ENCODE assay signal across 7 mouse cellular contexts in genomic region chr11:70321664-70322063, GRCm38 (mm10). TPM values are rescaled to one million over a fixed set of nuclear protein-coding genes. Genes with fewer than 3 reads are reported as not detected.
DNase-seq lines count a peak whose midpoint lies in the region; ATAC-seq and TF ChIP-seq lines count a peak whose summit lies in the region.

No protein-coding gene starts in this region.

- H3K4me1 ChIP-seq in heart, embryonic 16.5 days (ENCODE audit: control insufficient read depth, insufficient read depth, low read length), result no peaks in the 10 kb centered on the region
- no peaks in the 10 kb centered on the region for H3K4me1 ChIP-seq in spleen, adult 2 months (ENCODE audit: control insufficient read depth, insufficient read depth, insufficient read length)

- DNase-seq in 416B (ENCODE audit: low read depth), result peak; percentile 62
- peak; percentile 38 to 47 for DNase-seq in CD8-positive naive resting alpha-beta T cell, adult 2 months (ENCODE audit: low read depth in 2 of 2, low spot score in 2 of 2)
- DNase-seq in c-Kit-positive CD71-positive TER-119-positive erythroid progenitor cells, embryonic 14.5 days (ENCODE audit: low spot score), result peak; percentile 28
- DNase-seq in kidney, postnatal 25 days, result peak; percentile 48 to 57
- DNase-seq in spleen, adult 2 months (ENCODE audit: low read depth in 1 of 2, low spot score in 2 of 2), result peak in 1 of 2 experiments; percentile 24

- no peak overlapping the region for H3K9ac ChIP-seq in heart, embryonic 16.5 days (ENCODE audit: low read length)

- H3K27me3 ChIP-seq in heart, embryonic 16.5 days (ENCODE audit: control insufficient read depth, insufficient read depth, low read length), result peaks cover 43% of the 10 kb centered on the region
- H3K27me3 ChIP-seq in spleen, adult 2 months (ENCODE audit: control insufficient read depth, insufficient read depth, low read length), result peaks cover 3% of the 10 kb centered on the region; the same call in 1 of the 2 replicates

- H3K9me3 ChIP-seq in heart, embryonic 16.5 days (replicated peaks; ENCODE audit: control insufficient read depth, low read length), result no peaks in the 10 kb centered on the region

- peak overlapping the region; percentile 10; the same call in 1 of the 2 replicates for H3K4me2 ChIP-seq in heart, embryonic 16.5 days (ENCODE audit: low read depth, low read length)

- TF ChIP-seq POLR2A in spleen, adult 2 months (IDR thresholded peaks at IDR 0.05; ENCODE audit: low read depth, low read length), result no peak

- H3K4me3 ChIP-seq in heart, embryonic 16.5 days (ENCODE audit: low read length), result no peak overlapping the region
- H3K4me3 ChIP-seq in spleen, adult 2 months (ENCODE audit: extremely low read depth, insufficient read depth, insufficient read length), result no peak overlapping the region

- no peak for ATAC-seq in heart, embryonic 16.5 days (replicated peaks; ENCODE audit: extremely low read depth, insufficient read depth, low FRiP score)
- peak; percentile 66 for ATAC-seq in megakaryocyte, adult 5-6 weeks (ENCODE audit: poor library complexity, severe bottlenecking)

- H3K27ac ChIP-seq in heart, embryonic 16.5 days (ENCODE audit: low read length), result no peak overlapping the region
- no peak overlapping the region for H3K27ac ChIP-seq in spleen, adult 2 months (ENCODE audit: insufficient read depth, low read length)

- TF ChIP-seq CTCF in spleen, adult 2 months (IDR thresholded peaks at IDR 0.05; ENCODE audit: extremely low read depth, insufficient read depth, insufficient read length, insufficient replicate concordance), result peak; percentile 62; the same call in 1 of the 2 replicates

- WGBS in heart, embryonic 16.5 days, result 4% methylated on average over 15 of the region's 15 CpGs
- 9% methylated on average over 15 of the region's 15 CpGs for WGBS in spleen, adult 2 months

- no peaks in the 10 kb centered on the region for H3K36me3 ChIP-seq in heart, embryonic 16.5 days (ENCODE audit: control insufficient read depth, insufficient read depth)
- no peaks in the 10 kb centered on the region for H3K36me3 ChIP-seq in spleen, adult 2 months (ENCODE audit: control insufficient read depth, insufficient read depth, low read length)

RNA-seq across cellular contexts. Expression of gene Alox12e, which starts 0.8 kb away (rescaled TPM):
- polyA plus RNA-seq in heart, embryonic 16.5 days (2015; fragmentation: Nextera tagmentation; extraction: Ambion mirVana), result 2.8 and 7.2 TPM in 2 replicates
- 0.98 and 1.5 TPM in 2 replicates for total RNA-seq in megakaryocyte, adult 5-6 weeks (2015)
- total RNA-seq in megakaryocyte, adult 5-6 weeks (2017), result 1.2 and 1.7 TPM in 2 replicates
- polyA plus RNA-seq in spleen, adult 2 months (2012; rRNA removed), result 0.12 and 0.13 TPM in 2 replicates

RNA-seq across cellular contexts. Expression of gene Alox15, which starts 30.2 kb away (rescaled TPM):
- 0.56 and 1.1 TPM in 2 replicates for polyA plus RNA-seq in heart, embryonic 16.5 days (2015; fragmentation: Nextera tagmentation; extraction: Ambion mirVana)
- total RNA-seq in megakaryocyte, adult 5-6 weeks (2015), result 62.7 and 71.5 TPM in 2 replicates
- total RNA-seq in megakaryocyte, adult 5-6 weeks (2017), result 72.8 and 74.4 TPM in 2 replicates
- 2.5 and 4.1 TPM in 2 replicates for polyA plus RNA-seq in spleen, adult 2 months (2012; rRNA removed)
